In the genomic region with DNA sequence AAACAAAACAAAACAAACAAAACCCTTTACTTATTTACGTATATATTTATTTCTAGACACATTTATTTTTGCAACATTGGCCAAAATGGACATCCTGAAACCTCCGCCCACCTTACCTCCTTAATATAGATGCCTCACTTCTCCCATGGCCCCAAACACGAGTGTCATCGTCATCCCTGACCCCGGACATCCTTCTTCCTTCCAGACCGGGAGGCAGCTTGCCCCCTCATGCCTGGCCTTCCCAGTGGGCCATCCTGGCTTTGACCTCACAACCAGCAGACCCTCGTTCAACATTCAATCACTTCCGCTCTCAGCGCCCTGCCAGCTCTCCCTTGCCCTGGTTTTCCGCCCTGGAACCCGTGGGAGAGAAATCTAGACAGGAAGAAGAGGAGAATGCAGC, we compare ENCODE assay signal across 27 mouse cellular contexts. TPM values are rescaled to one million over a fixed set of nuclear protein-coding genes. Genes with fewer than 3 reads are reported as not detected.
DNase-seq lines count a peak whose midpoint lies in the region; ATAC-seq and TF ChIP-seq lines count a peak whose summit lies in the region.
"Had no signal": no experiment of that assay in that cellular context is flagged by ENCODE, and none has a peak within 500 bp of the region (broad histone marks: within the 10 kb centered on the region; RNA-seq: fewer than 3 reads in every experiment).

No protein-coding gene starts in this region.

- peak; percentile 35 for DNase-seq in intestine, embryonic 14.5 days (ENCODE audit: low spot score)
- peak; percentile 10 for DNase-seq in liver
- DNase-seq in adrenal gland, postnatal 25 days: peak; percentile 5
- no peak for DNase-seq in midbrain, embryonic 10.5 days (ENCODE audit: low spot score)
- DNase-seq: B cell, adult 2 months; cerebellum, adult 11 months; cerebellum, adult 9-10 months; forebrain, postnatal 0 days; liver, embryonic 13.5 days; lung, adult 2 months; lung, postnatal 10 days; midbrain, embryonic 14.5 days had no signal

- 82% methylated on average over 11 of the region's 11 CpGs for WGBS in intestine, embryonic 14.5 days
- 84% methylated on average over 11 of the region's 11 CpGs for WGBS in intestine, postnatal 0 days
- WGBS in liver, embryonic 12.5 days (ENCODE audit: insufficient replicate concordance): 68% methylated on average over 11 of the region's 11 CpGs
- WGBS in midbrain, embryonic 10.5 days: 83% methylated on average over 11 of the region's 11 CpGs

- no peaks in the 10 kb centered on the region; the same call in 1 of the 2 replicates for H3K4me1 ChIP-seq in intestine, embryonic 14.5 days (replicated peaks; ENCODE audit: control insufficient read depth, insufficient read depth, low read length)
- no peaks in the 10 kb centered on the region for H3K4me1 ChIP-seq in intestine, postnatal 0 days (replicated peaks; ENCODE audit: control insufficient read depth, insufficient read depth, low read length)
- H3K4me1 ChIP-seq in liver, embryonic 12.5 days: no peaks in the 10 kb centered on the region
- H3K4me1 ChIP-seq in midbrain, embryonic 10.5 days: no peaks in the 10 kb centered on the region
- H3K4me1 ChIP-seq: embryonic facial prominence, embryonic 15.5 days; forebrain, embryonic 12.5 days; hindbrain, embryonic 10.5 days; hindbrain, embryonic 15.5 days; limb, embryonic 12.5 days; liver, embryonic 13.5 days had no signal

- no peak for TF ChIP-seq CTCF in intestine, postnatal 0 days (IDR thresholded peaks at IDR 0.05; ENCODE audit: low read depth)

- H3K9ac ChIP-seq in intestine, embryonic 14.5 days (ENCODE audit: low read length): no peak overlapping the region
- no peak overlapping the region for H3K9ac ChIP-seq in intestine, postnatal 0 days (ENCODE audit: low read depth, low read length)
- H3K9ac ChIP-seq in liver, embryonic 12.5 days: no peak overlapping the region
- H3K9ac ChIP-seq: embryonic facial prominence, embryonic 15.5 days; forebrain, embryonic 12.5 days; forebrain, postnatal 0 days; heart, embryonic 13.5 days; hindbrain, embryonic 15.5 days; limb, embryonic 12.5 days; liver, embryonic 13.5 days had no signal

- no peak for ATAC-seq in intestine, embryonic 14.5 days (replicated peaks; ENCODE audit: low FRiP score, low TSS enrichment, low read depth)
- no peak for ATAC-seq in intestine, postnatal 0 days
- no peak for ATAC-seq in liver, embryonic 12.5 days
- ATAC-seq: forebrain, postnatal 0 days; inflammation-experienced regulatory T-cells, adult 6 months had no signal

- H3K4me2 ChIP-seq in intestine, embryonic 14.5 days (ENCODE audit: low read length): no peak overlapping the region
- H3K4me2 ChIP-seq in intestine, postnatal 0 days (replicated peaks; ENCODE audit: low read depth): no peak overlapping the region
- no peak overlapping the region for H3K4me2 ChIP-seq in liver, embryonic 12.5 days
- H3K4me2 ChIP-seq: embryonic facial prominence, embryonic 15.5 days; forebrain, embryonic 12.5 days; heart, embryonic 13.5 days; hindbrain, embryonic 15.5 days; limb, embryonic 12.5 days; liver, embryonic 13.5 days had no signal

- H3K9me3 ChIP-seq in intestine, embryonic 14.5 days (ENCODE audit: control insufficient read depth, low read length): no peaks in the 10 kb centered on the region
- H3K9me3 ChIP-seq in intestine, postnatal 0 days (ENCODE audit: control insufficient read depth): no peaks in the 10 kb centered on the region
- no peaks in the 10 kb centered on the region for H3K9me3 ChIP-seq in liver, embryonic 12.5 days (replicated peaks)
- H3K9me3 ChIP-seq in midbrain, embryonic 10.5 days (replicated peaks): no peaks in the 10 kb centered on the region
- H3K9me3 ChIP-seq: embryonic facial prominence, embryonic 15.5 days; forebrain, embryonic 12.5 days; heart, embryonic 13.5 days; hindbrain, embryonic 10.5 days; hindbrain, embryonic 15.5 days; limb, embryonic 12.5 days; liver, embryonic 13.5 days had no signal

- no peaks in the 10 kb centered on the region for H3K36me3 ChIP-seq in intestine, embryonic 14.5 days (ENCODE audit: control insufficient read depth, insufficient read depth, low read length)
- H3K36me3 ChIP-seq in intestine, postnatal 0 days (ENCODE audit: control insufficient read depth, insufficient read depth): no peaks in the 10 kb centered on the region
- H3K36me3 ChIP-seq in liver, embryonic 12.5 days: no peaks in the 10 kb centered on the region
- no peaks in the 10 kb centered on the region for H3K36me3 ChIP-seq in midbrain, embryonic 10.5 days
- H3K36me3 ChIP-seq: embryonic facial prominence, embryonic 15.5 days; forebrain, embryonic 12.5 days; heart, embryonic 13.5 days; hindbrain, embryonic 10.5 days; hindbrain, embryonic 15.5 days; limb, embryonic 12.5 days; liver, embryonic 13.5 days had no signal

- H3K4me3 ChIP-seq in intestine, embryonic 14.5 days (ENCODE audit: low read depth, low read length): no peak overlapping the region
- H3K4me3 ChIP-seq in intestine, postnatal 0 days (ENCODE audit: low read depth, low read length): no peak overlapping the region
- H3K4me3 ChIP-seq in liver, embryonic 12.5 days: no peak overlapping the region
- no peak overlapping the region for H3K4me3 ChIP-seq in midbrain, embryonic 10.5 days
- H3K4me3 ChIP-seq: embryonic facial prominence, embryonic 15.5 days; forebrain, embryonic 12.5 days; heart, embryonic 13.5 days; hindbrain, embryonic 10.5 days; hindbrain, embryonic 15.5 days; left cerebral cortex, adult 2 months; limb, embryonic 12.5 days; liver, embryonic 13.5 days had no signal

- no peaks in the 10 kb centered on the region for H3K27me3 ChIP-seq in intestine, embryonic 14.5 days (replicated peaks; ENCODE audit: control insufficient read depth, insufficient read depth, low read length)
- no peaks in the 10 kb centered on the region for H3K27me3 ChIP-seq in intestine, postnatal 0 days (replicated peaks; ENCODE audit: control insufficient read depth, insufficient read depth, low read length)
- peaks cover 19% of the 10 kb centered on the region for H3K27me3 ChIP-seq in liver, embryonic 12.5 days (replicated peaks)
- H3K27me3 ChIP-seq in midbrain, embryonic 10.5 days (ENCODE audit: low read depth, poor library complexity, severe bottlenecking): no peaks in the 10 kb centered on the region
- H3K27me3 ChIP-seq: embryonic facial prominence, embryonic 15.5 days; forebrain, embryonic 12.5 days; heart, embryonic 13.5 days; hindbrain, embryonic 15.5 days; limb, embryonic 12.5 days had no signal

- no peak overlapping the region for H3K27ac ChIP-seq in intestine, embryonic 14.5 days (ENCODE audit: low read depth)
- no peak overlapping the region for H3K27ac ChIP-seq in intestine, postnatal 0 days (ENCODE audit: low read depth, low read length)
- no peak overlapping the region for H3K27ac ChIP-seq in liver, embryonic 12.5 days
- H3K27ac ChIP-seq in midbrain, embryonic 10.5 days (replicated peaks): no peak overlapping the region
- H3K27ac ChIP-seq: embryonic facial prominence, embryonic 15.5 days; forebrain, embryonic 12.5 days; heart, embryonic 13.5 days; hindbrain, embryonic 10.5 days; hindbrain, embryonic 15.5 days; kidney, postnatal 0 days; left cerebral cortex, adult 2 months; limb, embryonic 12.5 days; liver, embryonic 13.5 days; macrophage had no signal

RNA-seq across cellular contexts. Expression of a gene that starts 8.5 kb away (rescaled TPM):
- 29.7 and 35.7 TPM in 2 replicates for polyA plus RNA-seq in intestine, embryonic 14.5 days (2014; fragmentation: Nextera tagmentation; extraction: Ambion mirVana)
- polyA plus RNA-seq in intestine, postnatal 0 days (2015; fragmentation: Nextera tagmentation; extraction: Ambion mirVana): 8.8 and 9.1 TPM in 2 replicates
- 8.9 and 10.1 TPM in 2 replicates for polyA plus RNA-seq in liver, embryonic 12.5 days (2016; fragmentation: Nextera tagmentation; extraction: Ambion mirVana)
- total RNA-seq in adrenal gland, postnatal 25 days (2021): 6.1 and 6.2 TPM in 2 replicates
- polyA plus RNA-seq in midbrain, embryonic 10.5 days (2016; fragmentation: Nextera tagmentation; extraction: Ambion mirVana): 20.7 and 23.4 TPM in 2 replicates
- total RNA-seq: monocyte, adult 5-6 weeks had no signal

RNA-seq across cellular contexts. Expression of a gene that starts 25.7 kb away (rescaled TPM):
- 73.1 and 74.5 TPM in 2 replicates for polyA plus RNA-seq in intestine, embryonic 14.5 days (2014; fragmentation: Nextera tagmentation; extraction: Ambion mirVana)
- polyA plus RNA-seq in intestine, postnatal 0 days (2015; fragmentation: Nextera tagmentation; extraction: Ambion mirVana): 28.9 TPM in 2 replicates
- polyA plus RNA-seq in liver, embryonic 12.5 days (2016; fragmentation: Nextera tagmentation; extraction: Ambion mirVana): 3.4 and 4.4 TPM in 2 replicates
- total RNA-seq in adrenal gland, postnatal 25 days (2021): 0.85 and 1.3 TPM in 2 replicates
- polyA plus RNA-seq in midbrain, embryonic 10.5 days (2016; fragmentation: Nextera tagmentation; extraction: Ambion mirVana): 2.9 and 6.7 TPM in 2 replicates
- total RNA-seq: forebrain, postnatal 0 days; layer of hippocampus, postnatal 10 days; left cerebral cortex, postnatal 25 days had no signal
- polyA plus RNA-seq: forebrain, postnatal 0 days; inflammation-experienced regulatory T-cells, adult 6 months had no signal

RNA-seq across cellular contexts. Expression of a gene that starts 29.3 kb away (rescaled TPM):
- polyA plus RNA-seq in intestine, embryonic 14.5 days (2014; fragmentation: Nextera tagmentation; extraction: Ambion mirVana): 64.8 and 70.6 TPM in 2 replicates
- 18.3 and 22.1 TPM in 2 replicates for polyA plus RNA-seq in intestine, postnatal 0 days (2015; fragmentation: Nextera tagmentation; extraction: Ambion mirVana)
- polyA plus RNA-seq in liver, embryonic 12.5 days (2016; fragmentation: Nextera tagmentation; extraction: Ambion mirVana): 72.3 and 73.6 TPM in 2 replicates
- 25.6 and 33.6 TPM in 2 replicates for total RNA-seq in adrenal gland, postnatal 25 days (2021)
- polyA plus RNA-seq in midbrain, embryonic 10.5 days (2016; fragmentation: Nextera tagmentation; extraction: Ambion mirVana): 114 and 117 TPM in 2 replicates
